Mouse (Mus musculus) megakaryocyte, embryonic 14.5 days (primary cell): ENCODE data around the gene Smad1.

Experiments used
- FLI1 ChIP-seq: IDR thresholded peaks from 2 replicates; pipeline ENCODE4 v1.6.1; 2012; ENCODE audit warnings: low read length, inconsistent platforms, mixed read lengths
- GATA1 ChIP-seq: IDR thresholded peaks from 3 replicates; pipeline ENCODE4 v1.6.1; 2012; ENCODE audit warnings: mixed read lengths, low read length, inconsistent platforms, borderline replicate concordance

DNA sequence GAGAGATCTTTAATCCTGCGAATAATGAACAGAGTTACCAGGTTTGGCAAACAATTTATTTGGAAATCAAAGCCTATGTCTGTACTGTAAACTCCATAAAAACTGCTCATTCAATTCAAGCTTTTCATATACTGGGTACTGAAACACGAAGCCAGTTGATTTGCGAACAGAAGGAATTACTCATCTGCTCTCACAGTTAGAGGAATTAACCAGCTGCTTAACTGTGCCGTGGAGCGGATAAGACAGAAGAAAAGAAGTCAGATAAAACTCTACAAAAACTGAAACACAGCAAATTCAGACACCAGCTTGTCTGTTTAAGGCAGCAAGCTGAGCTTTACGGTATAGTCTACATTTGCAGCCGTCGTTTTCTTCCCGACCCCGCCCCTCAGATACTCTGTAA lies 60.7 kb downstream of the Smad1 start:
- no peak for TF ChIP-seq GATA1
- TF ChIP-seq FLI1: no peak
